Mouse (Mus musculus): ENCODE measurements at regions not wholly inside any gene's neighbourhood (a gene's known extent, or its start where the extent isn't known, plus 50 kb on each side); places are given as distances from the start of the nearest gene placed in this dataset.

GRCm38 (mm10) chr8:92602973-92603372 lies 71.1 kb upstream of the Irx6 start:
- Histone ChIP-seq H3K4me3 (ENCODE audit: low read length) (no peak overlapping the region), H3K9ac (replicated peaks; ENCODE audit: low read length) (no peak overlapping the region), H3K4me1 (ENCODE audit: insufficient read depth, low read length) (no peaks in the 10 kb centered on the region), H3K36me3 (ENCODE audit: insufficient read depth, low read length) (no peaks in the 10 kb centered on the region), H3K4me2 (ENCODE audit: low read depth, low read length) (no peak overlapping the region), H3K27ac (no peak overlapping the region), H3K9me3 (ENCODE audit: low read length) (no peaks in the 10 kb centered on the region), H3K27me3 (ENCODE audit: insufficient read depth, low read length) (no peaks in the 10 kb centered on the region)
- 84% methylated on average over 7 of the region's 7 CpGs for WGBS
- TF ChIP-seq CTCF (IDR thresholded peaks at IDR 0.05; ENCODE audit: low read depth), result no peak
- DNase-seq (ENCODE audit: low spot score) (no peak), ATAC-seq (no peak)

DNA sequence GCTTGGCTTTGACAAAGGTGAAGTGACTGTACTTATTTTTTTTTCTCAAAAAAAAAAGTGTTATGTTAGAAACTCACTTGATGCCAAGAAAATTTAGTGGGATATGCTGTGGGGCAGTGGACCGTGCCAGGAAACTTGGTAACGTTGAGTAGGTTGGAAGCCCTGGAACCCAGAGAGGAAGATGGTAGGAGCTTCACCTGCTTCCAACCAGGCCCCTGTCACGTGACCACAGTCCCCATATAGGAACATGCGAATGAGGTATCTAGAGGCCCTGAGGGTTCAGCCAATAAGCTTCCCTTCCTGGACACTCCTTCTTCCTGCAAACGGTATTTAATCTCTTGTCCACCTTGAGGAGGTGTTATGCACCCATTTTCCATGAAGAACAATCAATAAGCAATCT lies 68.5 kb upstream of the Irx6 start:
- no peak overlapping the region for H3K4me3 ChIP-seq (ENCODE audit: low read length)
- H3K9ac ChIP-seq (replicated peaks; ENCODE audit: low read length), result no peak overlapping the region
- ATAC-seq (no peak), DNase-seq (ENCODE audit: low spot score) (no peak)
- H3K4me2 ChIP-seq (ENCODE audit: low read depth, low read length), result no peak overlapping the region
- no peaks in the 10 kb centered on the region for H3K36me3 ChIP-seq (ENCODE audit: insufficient read depth, low read length)
- TF ChIP-seq CTCF (IDR thresholded peaks at IDR 0.05; ENCODE audit: low read depth), result no peak
- H3K9me3 ChIP-seq (ENCODE audit: low read length), result no peaks in the 10 kb centered on the region
- H3K27ac ChIP-seq, result no peak overlapping the region
- no peaks in the 10 kb centered on the region for H3K27me3 ChIP-seq (ENCODE audit: insufficient read depth, low read length)
- 93% methylated on average over 5 of the region's 5 CpGs for WGBS
- H3K4me1 ChIP-seq (ENCODE audit: insufficient read depth, low read length), result no peaks in the 10 kb centered on the region

DNA sequence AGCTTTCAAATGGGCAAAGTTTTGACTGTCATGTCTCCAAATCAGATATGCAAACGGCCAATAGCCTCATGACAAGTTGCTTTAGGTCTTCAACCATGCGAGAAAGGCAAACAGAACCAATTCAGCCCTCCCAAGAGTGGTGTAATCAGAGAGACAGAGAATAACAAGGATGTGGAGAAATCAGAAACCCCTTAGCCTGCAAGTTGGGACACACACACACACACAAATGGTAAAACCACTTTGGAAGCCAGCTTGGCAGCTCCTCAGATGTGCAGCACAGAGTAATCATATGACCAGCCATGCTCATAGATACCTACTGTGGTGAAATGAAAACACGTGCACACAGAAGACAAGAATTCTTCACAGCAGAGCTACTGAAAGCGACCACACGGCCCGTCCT lies 66.5 kb upstream of the Irx6 start:
- H3K4me2 ChIP-seq (ENCODE audit: low read depth, low read length), result no peak overlapping the region
- no peak overlapping the region for H3K9ac ChIP-seq (replicated peaks; ENCODE audit: low read length)
- no peaks in the 10 kb centered on the region for H3K27me3 ChIP-seq (ENCODE audit: insufficient read depth, low read length)
- ATAC-seq (no peak), DNase-seq (ENCODE audit: low spot score) (no peak)
- H3K36me3 ChIP-seq (ENCODE audit: insufficient read depth, low read length), result no peaks in the 10 kb centered on the region
- no peak overlapping the region for H3K27ac ChIP-seq
- no peak for TF ChIP-seq CTCF (IDR thresholded peaks at IDR 0.05; ENCODE audit: low read depth)
- 80% methylated on average over 6 of the region's 6 CpGs for WGBS
- no peaks in the 10 kb centered on the region for H3K9me3 ChIP-seq (ENCODE audit: low read length)
- no peak overlapping the region for H3K4me3 ChIP-seq (ENCODE audit: low read length)
- no peaks in the 10 kb centered on the region for H3K4me1 ChIP-seq (ENCODE audit: insufficient read depth, low read length)

- Histone ChIP-seq H3K4me1 (ENCODE audit: insufficient read depth, low read length) (no peaks in the 10 kb centered on the region), H3K4me3 (ENCODE audit: low read length) (no peak overlapping the region), H3K36me3 (ENCODE audit: insufficient read depth, low read length) (no peaks in the 10 kb centered on the region), H3K27ac (no peak overlapping the region), H3K9me3 (ENCODE audit: low read length) (no peaks in the 10 kb centered on the region), H3K4me2 (ENCODE audit: low read depth, low read length) (no peak overlapping the region), H3K9ac (replicated peaks; ENCODE audit: low read length) (no peak overlapping the region), H3K27me3 (ENCODE audit: insufficient read depth, low read length) (no peaks in the 10 kb centered on the region)
- WGBS, result 86% methylated on average over 2 of the region's 2 CpGs
- TF ChIP-seq CTCF (IDR thresholded peaks at IDR 0.05; ENCODE audit: low read depth), result no peak
- no peak for ATAC-seq
- DNase-seq (ENCODE audit: low spot score), result no peak
Measured at GRCm38 (mm10) chr8:92609908-92610307, 64.2 kb upstream of the Irx6 start.

DNA sequence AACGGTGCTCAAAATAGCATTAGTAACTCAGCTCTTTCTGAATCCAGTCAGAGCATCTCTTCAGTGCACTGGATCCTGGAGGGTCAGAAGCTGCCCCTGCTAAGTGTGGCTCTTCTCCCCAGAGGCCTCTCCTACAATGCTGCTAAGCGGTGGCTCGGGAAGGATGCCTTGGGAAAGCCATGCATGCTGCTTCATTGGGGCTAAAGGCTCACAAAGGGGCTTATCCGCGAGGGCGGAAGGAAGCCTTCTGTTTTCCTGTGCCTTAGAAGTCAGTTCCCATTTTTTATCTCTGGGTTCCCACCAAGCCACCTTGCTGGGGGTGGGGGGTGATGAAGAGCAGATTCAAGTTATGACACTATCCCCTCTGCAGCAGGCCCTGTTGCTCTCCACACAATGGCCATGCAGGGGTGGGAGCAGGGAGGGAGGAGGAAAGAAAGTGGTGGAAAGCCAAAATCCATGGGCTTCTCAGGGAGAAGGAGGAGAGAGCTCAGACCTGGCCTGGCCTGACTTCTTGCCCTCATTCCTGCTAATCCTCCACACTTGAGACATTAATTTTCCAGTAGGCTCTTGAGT lies 63.5 kb upstream of the Irx6 start:
- Histone ChIP-seq H3K9me3 (ENCODE audit: low read length) (no peaks in the 10 kb centered on the region), H3K4me2 (ENCODE audit: low read depth, low read length) (no peak overlapping the region), H3K27ac (no peak overlapping the region), H3K4me1 (ENCODE audit: insufficient read depth, low read length) (no peaks in the 10 kb centered on the region), H3K27me3 (ENCODE audit: insufficient read depth, low read length) (no peaks in the 10 kb centered on the region), H3K9ac (replicated peaks; ENCODE audit: low read length) (no peak overlapping the region), H3K36me3 (ENCODE audit: insufficient read depth, low read length) (no peaks in the 10 kb centered on the region), H3K4me3 (ENCODE audit: low read length) (no peak overlapping the region)
- ATAC-seq (no peak), DNase-seq (ENCODE audit: low spot score) (no peak)
- TF ChIP-seq CTCF (IDR thresholded peaks at IDR 0.05; ENCODE audit: low read depth), result no peak
- WGBS, result 40% methylated on average over 6 of the region's 6 CpGs

GRCm38 (mm10) chr8:92613486-92613885 lies 60.6 kb upstream of the Irx6 start:
- H3K4me1 ChIP-seq (ENCODE audit: insufficient read depth, low read length), result no peaks in the 10 kb centered on the region
- no peak for ATAC-seq
- peak; percentile 56 for TF ChIP-seq CTCF (IDR thresholded peaks at IDR 0.05; ENCODE audit: low read depth)
- H3K9ac ChIP-seq (replicated peaks; ENCODE audit: low read length), result no peak overlapping the region
- no peak overlapping the region for H3K27ac ChIP-seq
- H3K9me3 ChIP-seq (ENCODE audit: low read length), result no peaks in the 10 kb centered on the region
- no peak overlapping the region for H3K4me3 ChIP-seq (ENCODE audit: low read length)
- H3K27me3 ChIP-seq (ENCODE audit: insufficient read depth, low read length), result no peaks in the 10 kb centered on the region
- H3K4me2 ChIP-seq (ENCODE audit: low read depth, low read length), result no peak overlapping the region
- WGBS, result 46% methylated on average over 4 of the region's 4 CpGs
- DNase-seq (ENCODE audit: low spot score), result peak; percentile 29
- no peaks in the 10 kb centered on the region for H3K36me3 ChIP-seq (ENCODE audit: insufficient read depth, low read length)

DNA sequence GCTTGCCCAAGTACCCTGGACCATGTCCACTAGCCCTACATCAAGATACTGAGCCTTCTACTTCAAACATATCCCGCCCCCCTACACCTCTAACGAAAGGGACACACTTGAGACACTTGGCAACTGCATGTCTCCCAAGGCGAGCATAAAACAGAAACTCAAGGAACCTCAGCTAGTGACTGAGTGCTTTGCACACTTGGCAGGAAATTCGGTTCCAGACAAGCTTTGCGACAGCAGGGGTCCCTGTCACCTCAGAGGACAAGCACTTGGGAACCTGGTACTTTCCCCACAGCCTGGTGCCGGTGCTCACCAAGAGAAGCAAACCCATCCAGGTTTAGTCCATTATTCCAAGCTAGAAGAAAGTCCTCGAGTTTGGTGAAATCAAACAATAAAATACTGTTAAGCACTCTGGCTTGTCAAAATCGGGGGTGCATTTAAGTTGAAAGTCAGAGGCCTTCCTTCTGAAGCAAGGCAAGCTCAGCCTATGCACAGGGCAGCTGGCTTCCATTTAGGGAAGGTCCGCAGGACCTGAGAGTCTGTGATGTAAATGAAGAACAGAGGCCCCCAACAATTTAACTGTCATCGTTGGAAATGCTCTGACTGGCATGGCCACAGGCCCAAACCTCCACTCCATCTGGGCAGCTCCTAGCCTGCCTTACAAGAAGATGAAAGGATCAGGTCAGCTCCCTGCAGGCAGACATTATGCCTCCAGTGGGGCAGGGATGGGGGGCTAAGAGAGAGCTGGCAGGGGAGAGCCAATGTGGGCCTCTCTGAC lies 57.6 kb upstream of the Irx6 start:
- Histone ChIP-seq H3K4me1 (ENCODE audit: insufficient read depth, low read length) (no peaks in the 10 kb centered on the region), H3K9ac (replicated peaks; ENCODE audit: low read length) (no peak overlapping the region), H3K27me3 (ENCODE audit: insufficient read depth, low read length) (no peaks in the 10 kb centered on the region), H3K36me3 (ENCODE audit: insufficient read depth, low read length) (no peaks in the 10 kb centered on the region), H3K9me3 (ENCODE audit: low read length) (no peaks in the 10 kb centered on the region), H3K27ac (no peak overlapping the region), H3K4me3 (ENCODE audit: low read length) (no peak overlapping the region), H3K4me2 (ENCODE audit: low read depth, low read length) (no peak overlapping the region)
- TF ChIP-seq CTCF (IDR thresholded peaks at IDR 0.05; ENCODE audit: low read depth), result no peak
- 53% methylated on average over 10 of the region's 10 CpGs for WGBS
- ATAC-seq (no peak), DNase-seq (ENCODE audit: low spot score) (no peak)
